Mouse (Mus musculus) thymus, postnatal 14 days (tissue): Measurements from ENCODE around the gene Olfr733.

ENCODE experiments used
- DNase-seq: peaks from one replicate; pipeline ENCODE4 v3.0.0; 2021

Gene Olfr733

DNA sequence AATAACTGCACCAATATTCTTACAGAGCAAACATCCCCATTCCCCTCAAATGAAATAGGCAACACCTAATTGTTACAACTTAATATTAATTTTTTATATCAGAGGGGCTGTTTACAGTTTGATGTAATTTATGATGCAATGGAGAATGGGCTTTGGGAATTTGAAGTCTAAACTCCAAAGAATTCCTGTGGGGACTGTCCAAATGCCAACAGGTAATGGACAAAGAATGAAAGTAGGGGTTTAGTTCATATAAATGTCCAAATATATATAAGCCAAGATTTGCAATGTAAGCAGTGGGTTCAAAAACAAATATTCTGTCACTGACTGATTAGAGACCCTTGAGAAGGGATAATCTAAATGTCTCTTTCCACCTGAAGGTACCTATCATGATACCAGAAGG is at the start of gene Olfr733:
Gene Olfr733, minus strand, starts transcription at position 101 of the 400 bp plus-strand sequence.
- DNase-seq, result no peak

DNA sequence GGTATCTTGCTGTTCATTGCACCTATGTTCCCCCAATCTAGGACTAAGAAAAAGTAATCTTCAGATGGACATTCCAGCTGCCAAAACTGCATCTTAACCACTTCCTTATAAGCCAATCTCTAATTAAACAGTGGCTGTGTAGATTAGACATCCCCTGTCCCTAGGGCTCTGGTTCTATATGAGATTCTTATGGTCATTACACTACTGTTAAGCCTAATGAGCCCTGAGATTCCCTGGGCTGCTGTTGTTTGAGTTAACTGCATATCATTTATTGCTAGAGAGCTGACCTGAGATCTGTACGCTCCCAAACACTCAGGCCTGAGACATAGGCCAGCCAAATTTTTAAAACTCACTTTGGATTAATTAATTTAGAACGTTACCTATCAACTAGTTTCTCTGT is 47.5 kb upstream of the Olfr733 start, which contains the start of gene Olfr735:
Gene Olfr735, minus strand, starts transcription at position 77 of the 400 bp plus-strand sequence.
- DNase-seq, result no peak

DNA sequence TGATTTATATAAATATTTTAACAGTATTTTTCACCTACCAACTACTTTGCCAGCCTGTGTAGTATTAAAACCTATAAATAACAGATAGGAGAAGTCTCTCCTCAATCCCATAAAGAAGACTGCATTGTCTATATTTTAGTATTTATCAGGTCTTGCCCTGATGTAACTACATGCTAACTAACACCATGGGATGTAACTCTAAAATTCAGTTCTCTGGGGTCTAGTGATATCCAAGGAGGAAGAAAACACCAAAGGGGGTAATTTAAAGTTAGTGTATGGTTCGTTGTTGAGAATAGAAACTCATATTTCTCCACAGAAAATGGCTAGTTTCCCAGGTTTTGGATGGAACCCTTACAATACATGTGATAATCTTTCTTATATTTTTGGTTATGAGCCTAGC is 25.3 kb upstream of the Olfr733 start, which contains the start of gene Olfr734:
Gene Olfr734, minus strand, starts transcription at position 101 of the 400 bp plus-strand sequence.
- no peak for DNase-seq

DNA sequence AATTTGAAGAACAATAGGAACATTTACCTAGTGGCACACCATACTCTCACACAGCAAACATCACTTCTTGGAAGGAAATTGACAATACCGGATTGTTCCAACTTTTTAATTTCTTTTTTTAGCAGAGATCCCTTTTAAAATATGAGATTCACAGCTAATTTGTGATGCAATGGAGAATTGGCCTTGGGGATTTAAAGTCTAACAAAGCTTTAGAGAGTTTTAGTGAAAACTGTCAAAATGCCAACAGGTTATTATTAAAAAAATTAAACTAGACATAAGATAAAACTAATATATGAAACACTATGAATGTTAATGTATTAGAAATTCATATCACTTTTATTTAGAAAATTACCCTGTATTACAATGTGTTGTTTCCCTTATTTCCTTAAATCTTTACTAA is 17.2 kb downstream of the Olfr733 start, which contains the start of gene Olfr732:
Gene Olfr732, minus strand, starts transcription at position 101 of the 400 bp plus-strand sequence.
- no peak for DNase-seq
